Mouse (Mus musculus) bone marrow, adult 2 months (tissue): ENCODE data around the gene Nfkbie. TPM values are rescaled to one million over a fixed set of nuclear protein-coding genes. Genes with fewer than 3 reads are reported as not detected.

Experiments used
- H3K27ac ChIP-seq: fragments of 200-500 bp; 2 replicates; pipeline ENCODE4 v1.5.1; 2012; ENCODE audit warnings: low read depth, mild to moderate bottlenecking, control low read depth, inconsistent platforms, low read length; ENCODE audit not compliant: control insufficient read depth, poor library complexity, insufficient read depth
- H3K4me1 ChIP-seq: fragments of 200-500 bp; 2 replicates; pipeline ENCODE4 v1.6.1; 2011; ENCODE audit warnings: low read length; ENCODE audit not compliant: control insufficient read depth, insufficient read depth
- H3K4me3 ChIP-seq: fragments of 200-500 bp; replicated peaks from 2 replicates; pipeline ENCODE3; 2011; ENCODE audit warnings: mild to moderate bottlenecking, low read depth, low read length, control low read depth; ENCODE audit not compliant: control insufficient read depth
- CTCF ChIP-seq: fragments of 200-500 bp; IDR thresholded peaks from 2 replicates; pipeline ENCODE4 v1.5.1; 2011; ENCODE audit warnings: low read length, control low read depth; ENCODE audit not compliant: control insufficient read depth, insufficient read depth
- POLR2A ChIP-seq: fragments of 200-500 bp; IDR thresholded peaks from 2 replicates; pipeline ENCODE4 v1.6.1; 2011; ENCODE audit warnings: low read depth, mild to moderate bottlenecking, control low read depth, low read length, borderline replicate concordance; ENCODE audit not compliant: control insufficient read depth
- whole genome bisulfite sequencing: fragments of 180-500 bp; shearing (Covaris S2); methylation state at CpG from one replicate; pipeline ENCODE4 v1.1.7; 2018; 5-methylcytosine and 5-hydroxymethylcytosine counted together
- polyA plus RNA-seq: library from polyadenylated mRNA; stranded (reverse); fragments of >200 nt; gene quantifications from 2 replicates; pipeline ENCODE4 v1.2.4, GENCODE M21; 2011; ENCODE audit warnings: low replicate concordance; ENCODE audit not compliant: missing spikeins, insufficient read depth, insufficient read length

The Nfkbie gene
- polyA plus RNA-seq, 1 experiment: 14.8 TPM

- H3K4me3 ChIP-seq: peak overlapping the region; percentile 14
- TF ChIP-seq POLR2A (no peak), CTCF (no peak)
- H3K27ac ChIP-seq: peak overlapping the region; percentile 50
- peaks cover 1% of the 10 kb centered on the region for H3K4me1 ChIP-seq
- WGBS: 43% methylated on average over 8 of the region's 8 CpGs
Measured at GRCm38 (mm10) chr17:45592606-45593431, 37.3 kb downstream of the Nfkbie start.

- peak overlapping the region; percentile 57 for H3K4me3 ChIP-seq
Measured at GRCm38 (mm10) chr17:45593479-45593878, 38.0 kb downstream of the Nfkbie start.

GRCm38 (mm10) chr17:45594195-45594594 is 38.7 kb downstream of the Nfkbie start:
- WGBS: 41% methylated on average over 8 of the region's 8 CpGs
- Histone ChIP-seq H3K4me1 (peaks cover 1% of the 10 kb centered on the region), H3K4me3 (peak overlapping the region; percentile 57)

More at GRCm38 (mm10) chr17:45593479-45593878, 38.0 kb downstream of the Nfkbie start:
- 44% methylated on average over 8 of the region's 8 CpGs for WGBS
- no peak for TF ChIP-seq CTCF
- Histone ChIP-seq H3K27ac (peak overlapping the region; percentile 50), H3K4me1 (peaks cover 1% of the 10 kb centered on the region)

GRCm38 (mm10) chr17:45594881-45595735 is 39.6 kb downstream of the Nfkbie start:
- Histone ChIP-seq H3K4me3 (peak overlapping the region; percentile 91), H3K27ac (peak overlapping the region; percentile 46), H3K4me1 (peaks cover 1% of the 10 kb centered on the region)
- TF ChIP-seq CTCF (no peak), POLR2A (peak; percentile 52; the same call in 1 of the 2 replicates)
- under 1% methylated on average over 58 of the region's 58 CpGs for WGBS

More at GRCm38 (mm10) chr17:45594195-45594594, 38.7 kb downstream of the Nfkbie start:
- TF ChIP-seq POLR2A (no peak), CTCF (no peak)
- H3K27ac ChIP-seq: peak overlapping the region; percentile 30; the same call in 1 of the 2 replicates

GRCm38 (mm10) chr17:45595736-45596390 is 40.4 kb downstream of the Nfkbie start:
- H3K27ac ChIP-seq: peak overlapping the region; percentile 21; the same call in 1 of the 2 replicates
- TF ChIP-seq POLR2A: no peak
- no peak for TF ChIP-seq CTCF
- WGBS: 18% methylated on average over 23 of the region's 23 CpGs
- H3K4me1 ChIP-seq: peaks cover 1% of the 10 kb centered on the region
- H3K4me3 ChIP-seq: peak overlapping the region; percentile 91

GRCm38 (mm10) chr17:45596631-45597396 is 41.3 kb downstream of the Nfkbie start:
- peaks cover 1% of the 10 kb centered on the region for H3K4me1 ChIP-seq
- WGBS: 40% methylated on average over 11 of the region's 11 CpGs
- TF ChIP-seq CTCF: peak; percentile 60
- TF ChIP-seq POLR2A: no peak
- no peak overlapping the region for H3K4me3 ChIP-seq
- H3K27ac ChIP-seq: 0 out of 2 replicates have a peak overlapping the region, but pooled peaks have one; percentile 21

- WGBS: 8% methylated on average over 3 of the region's 3 CpGs
- H3K4me1 ChIP-seq: peaks cover 1% of the 10 kb centered on the region
- no peak for TF ChIP-seq CTCF
- no peak for TF ChIP-seq POLR2A
- no peak overlapping the region for H3K27ac ChIP-seq
- no peak overlapping the region for H3K4me3 ChIP-seq
Measured at GRCm38 (mm10) chr17:45597787-45598186, 42.3 kb downstream of the Nfkbie start.
